Mouse (Mus musculus): ENCODE measurements around the gene Colec11. TPM values are rescaled to one million over a fixed set of nuclear protein-coding genes. Genes with fewer than 3 reads are reported as not detected.

The Colec11 gene
- polyA plus RNA-seq, 1 experiment, result not detected

DNA sequence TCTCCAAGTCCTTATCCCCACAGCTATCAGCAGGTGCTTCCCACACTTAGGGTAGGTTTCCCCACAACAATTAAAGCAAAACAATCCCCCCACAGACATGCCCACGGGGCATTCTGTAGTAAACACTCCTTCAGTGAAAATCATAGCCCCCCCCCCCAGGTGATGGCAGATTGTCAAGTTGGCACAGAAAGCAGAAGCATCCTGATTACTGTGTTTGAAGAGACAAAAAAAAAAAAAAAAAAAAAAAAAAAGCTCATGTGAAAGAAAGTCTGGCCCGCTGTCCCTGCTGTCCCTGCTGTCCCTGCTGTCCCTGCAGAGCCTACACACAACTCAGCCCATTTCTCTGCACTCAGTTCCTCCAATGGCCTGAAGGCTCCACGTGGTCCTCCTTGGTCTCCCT, 39.1 kb downstream of the Colec11 start:
- Histone ChIP-seq H3K4me3 (ENCODE audit: insufficient read depth, low read length) (no peak overlapping the region), H3K4me1 (ENCODE audit: control insufficient read depth, insufficient read depth, low read length) (no peaks in the 10 kb centered on the region), H3K27ac (ENCODE audit: insufficient read depth, low read depth, low read length) (no peak overlapping the region)
- no peak for TF ChIP-seq POLR2A (IDR thresholded peaks at IDR 0.05; ENCODE audit: borderline replicate concordance, low read depth, low read length)
- no peak for TF ChIP-seq CTCF (IDR thresholded peaks at IDR 0.05; ENCODE audit: low read depth, low read length)

- Histone ChIP-seq H3K27ac (ENCODE audit: insufficient read depth, low read depth, low read length) (no peak within 1 kb of the TSS), H3K4me1 (ENCODE audit: control insufficient read depth, insufficient read depth, low read length) (no peaks in the 10 kb centered on the region), H3K4me3 (ENCODE audit: insufficient read depth, low read length) (no peak within 1 kb of the TSS)
- TF ChIP-seq POLR2A (IDR thresholded peaks at IDR 0.05; ENCODE audit: borderline replicate concordance, low read depth, low read length) (no peak), CTCF (IDR thresholded peaks at IDR 0.05; ENCODE audit: low read depth, low read length) (no peak)
Measured at GRCm38 (mm10) chr12:28582423-28582822, 40.8 kb downstream of the Colec11 start, which contains the start of gene Allc. Gene Allc (minus strand): TSS chr12:28582523.

- Histone ChIP-seq H3K4me1 (ENCODE audit: control insufficient read depth, insufficient read depth, low read length) (no peaks in the 10 kb centered on the region), H3K27ac (ENCODE audit: insufficient read depth, low read depth, low read length) (no peak overlapping the region), H3K4me3 (ENCODE audit: insufficient read depth, low read length) (no peak overlapping the region)
- no peak for TF ChIP-seq POLR2A (IDR thresholded peaks at IDR 0.05; ENCODE audit: borderline replicate concordance, low read depth, low read length)
- TF ChIP-seq CTCF (IDR thresholded peaks at IDR 0.05; ENCODE audit: low read depth, low read length), result peak; percentile 48
Measured at GRCm38 (mm10) chr12:28579132-28579531, 44.0 kb downstream of the Colec11 start.

DNA sequence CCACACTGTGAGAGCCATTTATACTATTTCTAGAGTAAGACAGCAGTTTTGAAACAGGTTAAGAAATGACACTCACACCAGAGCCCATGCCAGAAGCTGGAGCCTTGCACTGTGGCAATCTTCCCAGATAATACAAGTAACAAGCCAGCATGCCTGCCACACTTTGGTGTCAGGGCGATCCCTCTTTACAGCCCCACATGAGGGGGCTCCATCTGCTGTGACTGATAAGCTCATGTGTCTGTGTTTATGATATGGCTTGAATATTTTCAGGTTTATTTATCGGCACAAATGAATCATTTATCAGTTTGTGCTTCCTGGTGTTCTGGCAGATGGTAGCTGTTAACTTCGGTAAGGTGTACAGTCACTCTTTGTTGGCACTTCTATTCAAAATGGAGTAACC, 45.0 kb downstream of the Colec11 start:
- Histone ChIP-seq H3K4me1 (ENCODE audit: control insufficient read depth, insufficient read depth, low read length) (no peaks in the 10 kb centered on the region), H3K27ac (ENCODE audit: insufficient read depth, low read depth, low read length) (no peak overlapping the region), H3K4me3 (ENCODE audit: insufficient read depth, low read length) (no peak overlapping the region)
- TF ChIP-seq POLR2A (IDR thresholded peaks at IDR 0.05; ENCODE audit: borderline replicate concordance, low read depth, low read length) (no peak), CTCF (IDR thresholded peaks at IDR 0.05; ENCODE audit: low read depth, low read length) (no peak)

- no peaks in the 10 kb centered on the region for H3K4me1 ChIP-seq (ENCODE audit: control insufficient read depth, insufficient read depth, low read length)
- no peak overlapping the region for H3K27ac ChIP-seq (ENCODE audit: insufficient read depth, low read depth, low read length)
- no peak overlapping the region for H3K4me3 ChIP-seq (ENCODE audit: insufficient read depth, low read length)
- TF ChIP-seq POLR2A (IDR thresholded peaks at IDR 0.05; ENCODE audit: borderline replicate concordance, low read depth, low read length) (no peak), CTCF (IDR thresholded peaks at IDR 0.05; ENCODE audit: low read depth, low read length) (no peak)
Measured at GRCm38 (mm10) chr12:28575366-28576070, 47.7 kb downstream of the Colec11 start.

DNA sequence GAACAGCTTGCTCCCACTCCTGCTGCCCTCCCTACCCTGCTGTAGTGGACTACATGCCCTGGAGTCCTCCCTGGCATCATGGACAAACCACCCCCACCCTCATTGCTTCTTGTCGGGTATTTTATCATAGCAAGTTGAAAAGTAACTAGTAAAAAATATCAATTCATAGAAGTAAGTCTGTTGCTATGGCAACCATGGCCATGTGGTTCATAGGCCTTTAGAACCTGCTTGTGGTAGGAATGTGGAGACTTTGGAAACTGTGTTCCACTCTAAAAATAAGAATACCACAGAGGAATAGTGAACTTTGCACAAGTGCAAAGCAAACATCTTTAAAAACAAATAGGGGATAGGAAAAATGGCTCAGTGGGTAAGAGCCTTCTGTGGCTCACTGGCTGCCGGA, 50.9 kb downstream of the Colec11 start:
- Histone ChIP-seq H3K4me3 (ENCODE audit: insufficient read depth, low read length) (no peak overlapping the region), H3K4me1 (ENCODE audit: control insufficient read depth, insufficient read depth, low read length) (no peaks in the 10 kb centered on the region), H3K27ac (ENCODE audit: insufficient read depth, low read depth, low read length) (no peak overlapping the region)
- no peak for TF ChIP-seq CTCF (IDR thresholded peaks at IDR 0.05; ENCODE audit: low read depth, low read length)
- no peak for TF ChIP-seq POLR2A (IDR thresholded peaks at IDR 0.05; ENCODE audit: borderline replicate concordance, low read depth, low read length)

DNA sequence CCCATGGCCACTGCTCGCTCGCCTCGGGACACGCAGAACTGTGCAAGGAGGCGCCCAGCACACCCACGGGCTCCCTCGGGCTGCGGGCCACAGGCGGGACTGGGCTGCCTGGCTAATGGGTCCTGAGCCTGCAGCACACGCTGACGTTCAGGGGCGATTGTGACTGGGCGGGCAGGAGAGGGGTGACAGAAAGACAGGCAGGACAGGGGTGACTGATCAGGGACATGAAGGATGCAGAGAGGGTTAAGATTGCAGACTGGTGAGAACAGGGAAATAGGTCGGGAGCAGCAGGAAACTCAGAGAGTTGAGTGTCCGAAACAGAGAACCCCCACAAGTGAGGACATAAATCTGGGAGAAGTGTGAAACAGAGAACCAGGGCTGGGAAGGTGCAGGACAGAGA, 70.9 kb downstream of the Colec11 start, which contains the start of gene Dcdc2c:
Gene Dcdc2c (minus strand): TSS at position 101 of the 400 bp plus-strand sequence.
- no peak for TF ChIP-seq POLR2A (IDR thresholded peaks at IDR 0.05; ENCODE audit: borderline replicate concordance, low read depth, low read length)
- TF ChIP-seq CTCF (IDR thresholded peaks at IDR 0.05; ENCODE audit: low read depth, low read length), result no peak
- H3K4me1 ChIP-seq (ENCODE audit: control insufficient read depth, insufficient read depth, low read length), result no peaks in the 10 kb centered on the region
- no peak within 1 kb of the TSS for H3K4me3 ChIP-seq (ENCODE audit: insufficient read depth, low read length)
- no peak within 1 kb of the TSS for H3K27ac ChIP-seq (ENCODE audit: insufficient read depth, low read depth, low read length)

DNA sequence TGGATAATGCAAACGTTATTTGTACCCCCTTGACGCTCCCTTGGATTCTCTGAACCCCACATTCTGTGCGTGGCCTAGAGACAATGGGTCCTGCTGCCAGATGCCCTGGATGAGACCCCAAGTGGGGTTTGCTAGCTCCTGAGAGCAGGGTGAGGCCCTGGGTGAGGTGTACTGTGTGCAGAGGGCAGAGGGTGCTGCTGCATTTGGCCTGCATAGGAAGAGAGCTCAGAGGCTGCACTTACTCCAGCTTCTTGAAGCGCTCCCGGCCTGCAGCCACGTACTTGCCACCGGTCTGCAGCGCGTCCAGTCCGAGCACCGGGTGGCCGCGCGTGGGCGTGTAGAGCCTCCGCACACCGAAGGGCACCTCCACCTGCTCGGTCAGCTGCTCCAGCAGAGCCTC, 71.4 kb downstream of the Colec11 start:
- H3K4me1 ChIP-seq (ENCODE audit: control insufficient read depth, insufficient read depth, low read length), result no peaks in the 10 kb centered on the region
- H3K4me3 ChIP-seq (ENCODE audit: insufficient read depth, low read length), result no peak overlapping the region
- no peak overlapping the region for H3K27ac ChIP-seq (ENCODE audit: insufficient read depth, low read depth, low read length)
- no peak for TF ChIP-seq CTCF (IDR thresholded peaks at IDR 0.05; ENCODE audit: low read depth, low read length)
- TF ChIP-seq POLR2A (IDR thresholded peaks at IDR 0.05; ENCODE audit: borderline replicate concordance, low read depth, low read length), result no peak

- Histone ChIP-seq H3K4me3 (ENCODE audit: insufficient read depth, low read length) (no peak overlapping the region), H3K27ac (ENCODE audit: insufficient read depth, low read depth, low read length) (no peak overlapping the region), H3K4me1 (ENCODE audit: control insufficient read depth, insufficient read depth, low read length) (no peaks in the 10 kb centered on the region)
- TF ChIP-seq CTCF (IDR thresholded peaks at IDR 0.05; ENCODE audit: low read depth, low read length), result no peak
- no peak for TF ChIP-seq POLR2A (IDR thresholded peaks at IDR 0.05; ENCODE audit: borderline replicate concordance, low read depth, low read length)
Measured at GRCm38 (mm10) chr12:28548887-28549286, 74.3 kb downstream of the Colec11 start.

Other genes with a start within 250 kb of the Colec11 start
- gene Dcdc2c, start 71.0 kb downstream of the Colec11 start, polyA plus RNA-seq (2012; ENCODE audit: insufficient read depth, insufficient read length, missing spikeins), result not detected in 2 replicates
- not detected in 2 replicates for gene Allc, start 40.9 kb downstream of the Colec11 start, polyA plus RNA-seq (2012; ENCODE audit: insufficient read depth, insufficient read length, missing spikeins)
- gene Rps7, start 12.6 kb upstream of the Colec11 start, polyA plus RNA-seq (2012; ENCODE audit: insufficient read depth, insufficient read length, missing spikeins), result 659 and 814 TPM in 2 replicates
- gene Rnaseh1, start 26.2 kb upstream of the Colec11 start, polyA plus RNA-seq (2012; ENCODE audit: insufficient read depth, insufficient read length, missing spikeins), result 16.0 and 20.8 TPM in 2 replicates
- gene Adi1, start 51.9 kb upstream of the Colec11 start, polyA plus RNA-seq (2012; ENCODE audit: insufficient read depth, insufficient read length, missing spikeins), result 38.8 and 39.3 TPM in 2 replicates
- 22.5 and 24.1 TPM in 2 replicates for gene Trappc12, start 127.1 kb upstream of the Colec11 start, polyA plus RNA-seq (2012; ENCODE audit: insufficient read depth, insufficient read length, missing spikeins)
- gene Eipr1, start 128.4 kb upstream of the Colec11 start, polyA plus RNA-seq (2012; ENCODE audit: insufficient read depth, insufficient read length, missing spikeins), result 12.9 and 18.3 TPM in 2 replicates

Measured in bone marrow macrophage, adult 2 months (primary cell).